In the genomic region with DNA sequence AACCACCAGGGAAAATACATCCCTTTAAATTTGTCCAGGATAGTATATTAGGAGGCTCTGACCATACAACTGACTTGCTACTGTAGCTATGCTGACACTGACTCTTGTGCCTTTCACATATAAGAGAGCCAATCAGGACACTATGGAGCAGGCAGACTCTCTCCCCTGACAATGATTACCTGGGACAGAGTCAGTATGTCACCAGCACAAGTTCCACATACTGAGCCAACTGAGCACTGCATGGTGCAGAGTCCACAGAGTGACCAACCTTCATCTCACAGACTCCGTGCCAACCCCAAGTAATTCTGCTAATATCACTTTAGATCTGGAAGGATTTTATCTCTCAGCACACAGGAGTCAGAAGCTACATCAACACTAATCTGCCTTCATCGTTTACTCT, we compare ENCODE assay signal across 21 mouse cellular contexts.
DNase-seq lines count a peak whose midpoint lies in the region; ATAC-seq and TF ChIP-seq lines count a peak whose summit lies in the region.
"Had no signal": no experiment of that assay in that cellular context is flagged by ENCODE, and none has a peak within 500 bp of the region (broad histone marks: within the 10 kb centered on the region; RNA-seq: fewer than 3 reads in every experiment).

No protein-coding gene starts in this region.

- no peak overlapping the region for H3K9ac ChIP-seq in intestine, embryonic 16.5 days (ENCODE audit: low read depth, low read length)
- no peak overlapping the region for H3K9ac ChIP-seq in intestine, embryonic 15.5 days
- H3K9ac ChIP-seq in liver, adult 2 months (ENCODE audit: low read depth, low read length): no peak overlapping the region
- H3K9ac ChIP-seq in liver, postnatal 0 days (replicated peaks): no peak overlapping the region
- H3K9ac ChIP-seq: forebrain, embryonic 13.5 days; forebrain, postnatal 0 days; heart, embryonic 12.5 days had no signal

- TF ChIP-seq CTCF in liver, adult 2 months (IDR thresholded peaks at IDR 0.05; ENCODE audit: low read depth, low read length): no peak
- no peak for TF ChIP-seq CTCF in liver, postnatal 0 days (IDR thresholded peaks at IDR 0.05; ENCODE audit: low read depth)

- no peak for TF ChIP-seq EP300 in liver, postnatal 0 days (IDR thresholded peaks at IDR 0.05; ENCODE audit: low read depth)

- no peak for TF ChIP-seq POLR2A in liver, adult 2 months (IDR thresholded peaks at IDR 0.05; ENCODE audit: extremely low read depth, insufficient read depth, low read length)

- no peaks in the 10 kb centered on the region for H3K4me1 ChIP-seq in intestine, embryonic 16.5 days (ENCODE audit: control insufficient read depth, insufficient read depth, low read length)
- H3K4me1 ChIP-seq in intestine, embryonic 15.5 days (replicated peaks): no peaks in the 10 kb centered on the region
- H3K4me1 ChIP-seq in liver, adult 2 months (ENCODE audit: control insufficient read depth, insufficient read depth, low read length): no peaks in the 10 kb centered on the region
- H3K4me1 ChIP-seq in liver, postnatal 0 days (ENCODE audit: insufficient read depth): no peaks in the 10 kb centered on the region

- ATAC-seq in intestine, embryonic 16.5 days: peak; percentile 74
- no peak for ATAC-seq in intestine, embryonic 15.5 days
- peak; percentile 99 for ATAC-seq in liver, postnatal 0 days
- ATAC-seq: CD4-positive, CD25-positive, alpha-beta regulatory T cell, adult 4 months; forebrain, embryonic 13.5 days; forebrain, postnatal 0 days had no signal

- 63% methylated on average over 2 of the region's 2 CpGs for WGBS in intestine, embryonic 16.5 days
- WGBS in intestine, embryonic 15.5 days: 61% methylated on average over 2 of the region's 2 CpGs
- WGBS in liver, adult 2 months: 49% methylated on average over 2 of the region's 2 CpGs
- WGBS in liver, postnatal 0 days (ENCODE audit: insufficient replicate concordance): 68% methylated on average over 2 of the region's 2 CpGs

- no peaks in the 10 kb centered on the region for H3K79me2 ChIP-seq in liver, adult 2 months (ENCODE audit: control insufficient read depth, insufficient read depth, low read length)

- H3K36me3 ChIP-seq in intestine, embryonic 16.5 days (ENCODE audit: control insufficient read depth, insufficient read depth, low read length): no peaks in the 10 kb centered on the region
- H3K36me3 ChIP-seq in intestine, embryonic 15.5 days: no peaks in the 10 kb centered on the region
- no peaks in the 10 kb centered on the region for H3K36me3 ChIP-seq in liver, adult 2 months (ENCODE audit: control insufficient read depth, insufficient read depth, low read length)
- H3K36me3 ChIP-seq in liver, postnatal 0 days (replicated peaks; ENCODE audit: insufficient read depth, low read length): no peaks in the 10 kb centered on the region
- H3K36me3 ChIP-seq: G1E had no signal

- H3K27me3 ChIP-seq in intestine, embryonic 16.5 days (replicated peaks; ENCODE audit: control insufficient read depth, insufficient read depth, low read length): no peaks in the 10 kb centered on the region
- no peaks in the 10 kb centered on the region for H3K27me3 ChIP-seq in intestine, embryonic 15.5 days (replicated peaks)
- H3K27me3 ChIP-seq in liver, adult 2 months (ENCODE audit: control insufficient read depth, insufficient read depth, low read length): no peaks in the 10 kb centered on the region
- no peaks in the 10 kb centered on the region for H3K27me3 ChIP-seq in liver, postnatal 0 days (ENCODE audit: insufficient read depth, low read length)
- H3K27me3 ChIP-seq: forebrain, embryonic 13.5 days; heart, embryonic 12.5 days had no signal

- DNase-seq in kidney, adult 9 months: peak; percentile 50
- DNase-seq in kidney, postnatal 25 days: no peak
- DNase-seq in liver, adult 2 months (ENCODE audit: extremely low read depth, low read depth, low spot score): peak; percentile 26
- DNase-seq in liver: no peak
- no peak for DNase-seq in liver, postnatal 0 days
- no peak for DNase-seq in lung, adult 18-20 months
- DNase-seq: adrenal gland, adult 8-10 months; adrenal gland, postnatal 36 days; B cell, adult 2 months; cerebellum, adult 2 months; cerebellum, postnatal 10 days; forebrain, postnatal 0 days; gastrocnemius, adult 2 months; gastrocnemius, postnatal 25 days had no signal

- H3K4me2 ChIP-seq in intestine, embryonic 16.5 days (ENCODE audit: low read depth, low read length): no peak overlapping the region
- no peak overlapping the region for H3K4me2 ChIP-seq in intestine, embryonic 15.5 days (replicated peaks)
- no peak overlapping the region for H3K4me2 ChIP-seq in liver, postnatal 0 days (ENCODE audit: low read depth, low read length)
- H3K4me2 ChIP-seq: forebrain, embryonic 13.5 days; heart, embryonic 12.5 days had no signal

- H3K9me3 ChIP-seq in intestine, embryonic 16.5 days (ENCODE audit: control insufficient read depth, low read length): no peaks in the 10 kb centered on the region
- H3K9me3 ChIP-seq in intestine, embryonic 15.5 days: no peaks in the 10 kb centered on the region
- H3K9me3 ChIP-seq in liver, postnatal 0 days (ENCODE audit: low read length): no peaks in the 10 kb centered on the region
- H3K9me3 ChIP-seq: embryonic facial prominence, embryonic 10.5 days; forebrain, embryonic 13.5 days; heart, embryonic 12.5 days had no signal

- no peak overlapping the region for H3K27ac ChIP-seq in intestine, embryonic 16.5 days (ENCODE audit: low read length)
- no peak overlapping the region for H3K27ac ChIP-seq in intestine, embryonic 15.5 days
- no peak overlapping the region for H3K27ac ChIP-seq in liver, adult 2 months (replicated peaks; ENCODE audit: insufficient read depth, low read depth, low read length)
- H3K27ac ChIP-seq in liver, postnatal 0 days (ENCODE audit: low read depth): no peak overlapping the region
- H3K27ac ChIP-seq: embryonic facial prominence, embryonic 10.5 days; forebrain, embryonic 13.5 days; gastrocnemius, adult 2 months had no signal

- H3K4me3 ChIP-seq in intestine, embryonic 16.5 days (ENCODE audit: low read length): no peak overlapping the region
- H3K4me3 ChIP-seq in intestine, embryonic 15.5 days (replicated peaks): no peak overlapping the region
- no peak overlapping the region for H3K4me3 ChIP-seq in liver, adult 2 months (ENCODE audit: insufficient read depth, low read depth, low read length)
- H3K4me3 ChIP-seq in liver, postnatal 0 days (ENCODE audit: low read depth, low read length): no peak overlapping the region
- H3K4me3 ChIP-seq: embryonic facial prominence, embryonic 10.5 days; forebrain, embryonic 13.5 days; gastrocnemius, adult 2 months; heart, embryonic 12.5 days had no signal

Comparison
In these comparisons a context has a peak if more than half of its experiments do, and no peak if none do; other contexts are left out.
1. DNase-seq: peak in kidney, adult 9 months (single experiment) and liver, adult 2 months (single experiment); none in kidney, postnatal 25 days (0 of 2), liver (single experiment), liver, postnatal 0 days (single experiment) and lung, adult 18-20 months (0 of 2).